Mouse (Mus musculus) embryonic facial prominence, embryonic 10.5 days (tissue): ENCODE measurements around the gene Rexo4. TPM values are rescaled to one million over a fixed set of nuclear protein-coding genes. Genes with fewer than 3 reads are reported as not detected.

Experiments
- DNase-seq: peaks from one replicate; pipeline ENCODE4 v3.0.0-alpha.2; 2017; ENCODE audit warnings: low spot score
- H3K27ac ChIP-seq: fragments of 300-500 bp; sonication (generic); replicated peaks from 2 replicates; pipeline ENCODE4 v1.5.1; 2016; ENCODE audit warnings: mild to moderate bottlenecking
- H3K27me3 ChIP-seq: fragments of 300-500 bp; sonication (generic); replicated peaks from 2 replicates; pipeline ENCODE4 v1.6.1; 2016; ENCODE audit warnings: low read depth, mild to moderate bottlenecking; ENCODE audit not compliant: poor library complexity, severe bottlenecking
- H3K36me3 ChIP-seq: fragments of 300-500 bp; sonication (generic); replicated peaks from 2 replicates; pipeline ENCODE4 v1.6.1; 2016; ENCODE audit warnings: mild to moderate bottlenecking, moderate library complexity
- H3K4me1 ChIP-seq: fragments of 300-500 bp; sonication (generic); 2 replicates; pipeline ENCODE4 v1.6.1; 2016
- H3K4me3 ChIP-seq: fragments of 300-500 bp; sonication (generic); 2 replicates; pipeline ENCODE4 v1.5.1; 2016; ENCODE audit warnings: mild to moderate bottlenecking, moderate library complexity
- H3K9me3 ChIP-seq: fragments of 300-500 bp; sonication (generic); 2 replicates; pipeline ENCODE4 v1.6.1; 2016; ENCODE audit warnings: mild to moderate bottlenecking
- WGBS: fragments of 180-500 bp; shearing (Covaris S2); methylation state at CpG from one replicate; pipeline ENCODE4 v1.1.7; 2016; 5-methylcytosine and 5-hydroxymethylcytosine counted together
- polyA plus RNA-seq: library from polyadenylated mRNA; unstranded; fragments of >200 nt; fragmentation: Nextera tagmentation; extraction: Ambion mirVana; gene quantifications from 2 replicates; pipeline ENCODE4 v1.2.1, GENCODE M21; 2016

Rexo4 gene
- polyA plus RNA-seq, 1 experiment from 2014 or later = 56.0 TPM

DNA sequence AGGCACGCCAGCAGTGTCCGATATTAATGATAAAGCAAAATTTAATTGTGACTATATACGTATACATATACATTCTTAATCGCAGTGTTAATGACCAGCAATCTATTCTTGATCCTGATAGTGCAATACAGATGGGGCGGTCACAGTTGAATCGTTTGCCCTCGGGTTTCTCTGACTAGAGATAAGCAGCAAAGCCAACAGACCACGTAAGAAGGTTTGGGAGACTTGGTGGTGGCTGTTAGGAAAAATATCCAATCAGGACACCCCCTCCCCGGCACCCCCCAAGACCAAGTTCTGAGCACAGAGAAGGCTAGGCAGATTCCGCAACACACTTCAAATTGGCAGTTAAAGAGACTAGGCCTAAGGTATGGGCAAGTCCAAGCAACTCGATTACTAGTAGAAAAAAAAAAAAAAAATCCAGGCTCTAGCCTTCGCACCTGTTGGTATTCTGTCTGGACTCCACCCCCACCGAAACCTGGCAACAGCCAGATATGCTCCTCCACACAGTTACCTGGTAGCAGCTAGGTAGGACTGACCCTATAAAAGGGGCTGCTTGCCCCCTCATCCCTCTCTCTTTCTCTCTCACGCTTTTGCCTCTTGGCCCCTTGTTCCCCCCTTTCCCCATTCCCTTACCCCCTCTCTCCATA, 661 bp upstream of the Rexo4 start:
- WGBS = 18% methylated on average over 14 of the region's 14 CpGs
- Histone ChIP-seq H3K36me3 (peaks cover 26% of the 10 kb centered on the region), H3K9me3 (peaks cover 6% of the 10 kb centered on the region; the same call in 1 of the 2 replicates), H3K27me3 (no peaks in the 10 kb centered on the region), H3K4me1 (peaks cover 26% of the 10 kb centered on the region), H3K4me3 (peak overlapping the region; percentile 86), H3K27ac (peak overlapping the region; percentile 98)
- DNase-seq = no peak

GRCm38 (mm10) chr2:26960756-26961155, 3.4 kb downstream of the Rexo4 start:
- Histone ChIP-seq H3K9me3 (no peaks in the 10 kb centered on the region), H3K27ac (no peak overlapping the region), H3K27me3 (no peaks in the 10 kb centered on the region), H3K36me3 (peaks cover 63% of the 10 kb centered on the region), H3K4me1 (peaks cover 26% of the 10 kb centered on the region), H3K4me3 (no peak overlapping the region)
- no peak for DNase-seq
- WGBS = 82% methylated on average over 4 of the region's 4 CpGs

DNA sequence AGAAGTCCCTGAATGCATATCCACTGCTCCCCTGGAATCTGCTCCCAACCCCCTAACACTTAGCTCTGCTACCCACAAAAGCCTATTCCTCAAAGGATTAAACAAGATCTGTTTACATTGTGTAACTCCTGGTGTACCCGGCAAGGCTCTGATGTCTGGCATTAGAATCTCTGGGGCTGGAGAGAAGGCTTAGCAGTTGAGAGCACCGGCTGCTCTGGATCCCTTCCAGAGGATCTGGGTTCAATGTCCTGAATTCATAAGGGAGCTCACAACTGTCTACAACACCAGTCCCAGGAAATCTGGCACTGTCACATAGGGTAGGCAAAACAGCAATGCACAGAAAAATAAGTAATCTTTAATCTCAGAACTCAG, 6.7 kb downstream of the Rexo4 start:
- Histone ChIP-seq H3K4me3 (no peak overlapping the region), H3K27ac (no peak overlapping the region), H3K9me3 (no peaks in the 10 kb centered on the region), H3K27me3 (no peaks in the 10 kb centered on the region), H3K36me3 (peaks cover 96% of the 10 kb centered on the region), H3K4me1 (peaks cover 8% of the 10 kb centered on the region)
- no peak for DNase-seq
- 92% methylated on average over 2 of the region's 2 CpGs for WGBS

DNA sequence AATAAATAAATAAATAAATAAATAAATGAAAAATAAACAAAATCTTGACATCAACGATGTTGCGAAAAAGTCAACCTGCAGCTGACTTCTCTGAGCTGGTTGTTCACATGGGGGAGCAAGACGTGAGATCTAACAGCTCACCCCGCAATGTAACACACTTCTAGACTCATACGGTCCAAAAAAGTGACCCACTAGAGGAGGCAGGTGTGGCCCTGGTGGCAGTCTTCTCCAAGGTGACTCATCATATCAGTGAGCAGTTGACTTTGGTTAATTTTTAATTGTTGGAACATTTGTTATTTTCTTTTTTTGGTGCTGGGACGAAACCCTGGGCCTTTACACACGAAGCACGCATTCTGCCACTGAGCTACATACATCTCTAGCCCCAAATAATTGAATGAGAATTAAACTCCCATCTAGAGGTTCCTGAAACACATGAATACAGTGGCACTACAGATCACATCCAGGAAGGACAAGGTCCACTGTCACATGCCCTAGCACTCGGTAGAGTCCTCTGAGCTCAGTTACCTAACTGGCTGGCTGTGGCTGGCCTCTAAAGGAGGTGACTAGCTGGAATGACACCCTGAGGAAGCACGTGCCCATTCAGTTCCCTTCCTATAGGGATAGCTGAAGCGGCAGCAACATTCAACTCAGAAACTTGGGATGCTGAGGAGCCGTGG, 7.2 kb downstream of the Rexo4 start:
- no peak overlapping the region for H3K27ac ChIP-seq
- DNase-seq = no peak
- WGBS = 91% methylated on average over 12 of the region's 12 CpGs
- H3K4me3 ChIP-seq = no peak overlapping the region
- H3K36me3 ChIP-seq = peaks cover 96% of the 10 kb centered on the region
- H3K27me3 ChIP-seq = no peaks in the 10 kb centered on the region
- H3K4me1 ChIP-seq = peaks cover 5% of the 10 kb centered on the region
- H3K9me3 ChIP-seq = no peaks in the 10 kb centered on the region

- WGBS = 90% methylated on average over 2 of the region's 2 CpGs
- Histone ChIP-seq H3K9me3 (no peaks in the 10 kb centered on the region), H3K36me3 (peaks cover 96% of the 10 kb centered on the region), H3K4me1 (no peaks in the 10 kb centered on the region), H3K27me3 (no peaks in the 10 kb centered on the region), H3K27ac (no peak overlapping the region), H3K4me3 (no peak overlapping the region)
- DNase-seq = no peak
These were observed 9.3 kb downstream of the Rexo4 start for GRCm38 (mm10) chr2:26954735-26955395.

DNA sequence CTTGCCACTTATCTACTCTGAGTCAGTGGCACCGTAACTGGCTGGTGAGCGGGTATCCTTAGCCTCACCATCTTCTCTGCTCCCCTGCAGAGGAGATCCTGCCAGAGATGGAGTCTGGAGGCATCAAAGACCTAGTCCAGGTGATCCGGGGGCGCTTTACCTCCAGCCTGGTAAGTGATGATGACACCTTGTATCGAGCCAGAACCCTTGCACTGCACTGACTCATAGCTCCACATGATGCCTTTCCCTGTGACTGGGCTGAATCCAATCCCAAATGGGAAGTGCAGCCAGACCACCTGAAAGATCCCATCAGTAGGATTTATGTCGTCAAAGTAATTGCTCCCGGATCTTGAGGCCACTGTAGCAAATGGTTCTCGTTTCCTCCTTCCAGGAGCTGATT, 11.3 kb downstream of the Rexo4 start:
- no peak for DNase-seq
- no peaks in the 10 kb centered on the region for H3K9me3 ChIP-seq
- WGBS = 87% methylated on average over 8 of the region's 8 CpGs
- peaks cover 99% of the 10 kb centered on the region for H3K36me3 ChIP-seq
- no peaks in the 10 kb centered on the region for H3K27me3 ChIP-seq
- H3K27ac ChIP-seq = no peak overlapping the region
- H3K4me3 ChIP-seq = no peak overlapping the region
- H3K4me1 ChIP-seq = no peaks in the 10 kb centered on the region

DNA sequence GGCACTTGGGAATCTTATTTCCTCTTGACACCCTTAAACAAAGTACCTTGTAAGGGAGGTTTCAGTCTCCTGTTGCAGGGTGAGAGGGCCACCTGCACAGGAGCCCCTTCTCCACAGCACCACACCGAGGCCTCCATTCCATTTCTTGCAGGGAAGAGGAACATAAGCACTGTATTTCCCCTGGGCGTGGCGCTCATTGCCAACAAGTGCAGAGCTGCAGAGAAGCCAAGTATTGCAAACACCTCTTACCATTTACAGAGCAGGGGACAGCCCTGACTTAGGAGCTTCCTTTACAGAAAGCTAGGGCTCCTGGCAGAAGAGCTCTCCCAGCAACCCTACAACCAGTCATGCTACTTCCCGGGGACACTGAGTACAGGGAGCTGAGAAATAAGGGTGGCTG, 12.0 kb downstream of the Rexo4 start:
- DNase-seq = no peak
- no peaks in the 10 kb centered on the region for H3K9me3 ChIP-seq
- WGBS = 95% methylated on average over 4 of the region's 4 CpGs
- H3K36me3 ChIP-seq = peaks cover 98% of the 10 kb centered on the region
- H3K4me3 ChIP-seq = no peak overlapping the region
- H3K4me1 ChIP-seq = no peaks in the 10 kb centered on the region
- no peaks in the 10 kb centered on the region for H3K27me3 ChIP-seq
- no peak overlapping the region for H3K27ac ChIP-seq

DNA sequence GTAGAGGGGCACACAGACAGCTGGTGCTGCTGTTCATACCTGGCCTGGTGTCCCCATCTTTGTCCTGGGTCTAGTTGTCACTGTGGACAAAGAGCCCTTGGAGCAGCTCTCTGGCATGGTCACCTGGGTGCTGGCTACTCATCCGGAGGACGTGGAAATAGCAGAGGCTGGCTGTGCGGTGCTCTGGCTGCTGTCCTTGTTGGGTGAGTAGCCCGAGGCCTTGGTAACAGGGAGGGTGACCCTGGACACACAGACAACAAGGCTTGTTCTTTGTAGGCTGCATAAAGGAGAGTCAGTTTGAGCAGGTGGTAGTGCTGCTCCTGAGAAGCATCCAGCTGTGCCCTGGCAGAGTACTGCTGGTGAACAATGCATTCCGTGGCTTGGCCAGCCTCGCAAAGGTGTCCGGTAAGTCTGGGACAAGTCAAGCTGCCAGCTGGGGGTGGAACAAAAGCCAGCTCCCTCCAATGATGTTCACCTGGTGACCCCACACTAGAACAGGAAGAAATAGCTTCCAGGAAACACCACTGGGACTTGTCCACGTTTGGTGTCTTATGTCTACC, 12.8 kb downstream of the Rexo4 start:
- peaks cover 98% of the 10 kb centered on the region for H3K36me3 ChIP-seq
- no peaks in the 10 kb centered on the region for H3K9me3 ChIP-seq
- DNase-seq = no peak
- 88% methylated on average over 8 of the region's 8 CpGs for WGBS
- no peak overlapping the region for H3K27ac ChIP-seq
- H3K4me3 ChIP-seq = no peak overlapping the region
- no peaks in the 10 kb centered on the region for H3K27me3 ChIP-seq
- no peaks in the 10 kb centered on the region for H3K4me1 ChIP-seq

- H3K27me3 ChIP-seq = no peaks in the 10 kb centered on the region
- 88% methylated on average over 2 of the region's 2 CpGs for WGBS
- H3K4me3 ChIP-seq = no peak overlapping the region
- H3K27ac ChIP-seq = no peak overlapping the region
- DNase-seq = no peak
- H3K36me3 ChIP-seq = peaks cover 88% of the 10 kb centered on the region
- no peaks in the 10 kb centered on the region for H3K4me1 ChIP-seq
- H3K9me3 ChIP-seq = no peaks in the 10 kb centered on the region
These were observed 13.8 kb downstream of the Rexo4 start for GRCm38 (mm10) chr2:26950411-26950810.

DNA sequence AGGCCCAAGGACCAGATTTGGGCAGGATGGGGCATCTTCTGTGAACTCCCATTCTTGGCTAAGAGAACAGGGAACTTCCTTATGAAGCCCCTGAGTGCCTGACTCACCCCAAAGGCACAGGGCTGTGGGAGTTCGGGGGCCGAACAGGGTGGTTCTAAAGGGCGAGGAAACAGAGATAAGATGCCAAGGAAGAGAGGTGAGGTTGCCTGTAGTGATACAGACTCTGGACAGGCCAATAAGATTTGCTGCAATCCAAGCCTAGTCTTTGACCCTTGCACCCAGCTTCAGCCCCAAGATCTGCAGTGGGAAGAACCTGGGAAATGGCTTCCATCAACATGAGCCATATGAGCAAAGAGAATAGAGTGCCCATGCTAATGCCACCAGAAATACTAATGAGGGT, 20.9 kb downstream of the Rexo4 start:
- Histone ChIP-seq H3K4me1 (no peaks in the 10 kb centered on the region), H3K36me3 (peaks cover 16% of the 10 kb centered on the region; the same call in 1 of the 2 replicates), H3K9me3 (no peaks in the 10 kb centered on the region), H3K27me3 (no peaks in the 10 kb centered on the region), H3K4me3 (no peak overlapping the region), H3K27ac (no peak overlapping the region)
- DNase-seq = no peak
- 82% methylated on average over 3 of the region's 3 CpGs for WGBS

DNA sequence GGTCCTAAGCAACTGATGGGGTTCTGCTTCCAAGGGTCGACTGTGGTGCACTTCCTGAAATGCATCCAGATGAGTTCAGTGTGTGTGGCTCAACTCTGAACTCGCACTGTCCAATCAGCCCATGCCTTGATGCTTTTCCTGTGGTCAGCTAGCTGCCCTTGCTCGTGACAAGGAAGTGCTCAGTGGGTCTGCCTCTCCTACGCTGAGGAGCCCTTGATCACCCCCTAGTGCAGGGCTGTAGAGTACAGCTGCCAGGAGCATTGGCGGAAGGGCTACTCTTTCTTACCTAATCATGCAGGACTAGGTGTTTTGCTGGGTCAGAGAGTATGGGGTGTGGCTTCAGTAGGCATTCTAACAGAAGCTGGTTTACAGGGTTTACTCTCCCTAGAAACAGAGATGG, 22.6 kb downstream of the Rexo4 start:
- Histone ChIP-seq H3K4me1 (no peaks in the 10 kb centered on the region), H3K27me3 (no peaks in the 10 kb centered on the region), H3K9me3 (no peaks in the 10 kb centered on the region), H3K4me3 (no peak overlapping the region), H3K27ac (no peak overlapping the region), H3K36me3 (peaks cover 2% of the 10 kb centered on the region; the same call in 1 of the 2 replicates)
- WGBS = 51% methylated on average over 5 of the region's 5 CpGs
- no peak for DNase-seq

DNA sequence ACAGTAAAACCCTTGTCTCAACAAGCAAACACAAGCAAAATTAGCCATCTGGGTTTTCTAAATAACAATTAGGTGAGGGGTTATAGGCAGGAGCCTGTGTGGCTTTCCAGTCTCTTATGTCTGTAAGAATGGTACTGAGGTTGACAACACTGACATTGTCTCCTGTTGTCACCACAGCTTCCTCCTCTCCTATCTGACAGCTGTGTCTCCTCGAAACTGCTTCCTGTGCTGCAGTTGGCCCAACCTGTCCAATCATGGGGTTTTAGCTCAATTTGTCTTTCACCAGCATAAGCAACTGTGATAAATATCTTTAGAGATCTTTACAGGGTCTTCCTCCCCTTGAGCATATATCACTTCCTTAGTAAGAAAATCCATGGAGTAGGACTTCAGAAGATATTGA, 27.8 kb downstream of the Rexo4 start:
- Histone ChIP-seq H3K9me3 (no peaks in the 10 kb centered on the region), H3K36me3 (peaks cover 4% of the 10 kb centered on the region), H3K4me3 (no peak overlapping the region), H3K4me1 (peaks cover 21% of the 10 kb centered on the region), H3K27me3 (no peaks in the 10 kb centered on the region), H3K27ac (no peak overlapping the region)
- DNase-seq = no peak
- WGBS = 71% methylated on average over 1 of the region's 1 CpGs

- H3K9me3 ChIP-seq = no peaks in the 10 kb centered on the region
- peaks cover 31% of the 10 kb centered on the region for H3K4me1 ChIP-seq
- WGBS = 90% methylated on average over 2 of the region's 2 CpGs
- DNase-seq = no peak
- peaks cover 15% of the 10 kb centered on the region for H3K36me3 ChIP-seq
- no peak overlapping the region for H3K4me3 ChIP-seq
- H3K27me3 ChIP-seq = no peaks in the 10 kb centered on the region
- H3K27ac ChIP-seq = no peak overlapping the region
These were observed 28.9 kb downstream of the Rexo4 start for GRCm38 (mm10) chr2:26935286-26935685.
